Mouse (Mus musculus) urinary bladder, postnatal 36 days (tissue): ENCODE measurements around the gene Rnf220.

Experiments
- DNase-seq, 2 experiments: peaks; one replicate each; pipeline ENCODE4 v3.0.0; 2022; ENCODE audit warnings: low spot score in 2 of 2, mixed read lengths in 1 of 2

Gene Rnf220

DNA sequence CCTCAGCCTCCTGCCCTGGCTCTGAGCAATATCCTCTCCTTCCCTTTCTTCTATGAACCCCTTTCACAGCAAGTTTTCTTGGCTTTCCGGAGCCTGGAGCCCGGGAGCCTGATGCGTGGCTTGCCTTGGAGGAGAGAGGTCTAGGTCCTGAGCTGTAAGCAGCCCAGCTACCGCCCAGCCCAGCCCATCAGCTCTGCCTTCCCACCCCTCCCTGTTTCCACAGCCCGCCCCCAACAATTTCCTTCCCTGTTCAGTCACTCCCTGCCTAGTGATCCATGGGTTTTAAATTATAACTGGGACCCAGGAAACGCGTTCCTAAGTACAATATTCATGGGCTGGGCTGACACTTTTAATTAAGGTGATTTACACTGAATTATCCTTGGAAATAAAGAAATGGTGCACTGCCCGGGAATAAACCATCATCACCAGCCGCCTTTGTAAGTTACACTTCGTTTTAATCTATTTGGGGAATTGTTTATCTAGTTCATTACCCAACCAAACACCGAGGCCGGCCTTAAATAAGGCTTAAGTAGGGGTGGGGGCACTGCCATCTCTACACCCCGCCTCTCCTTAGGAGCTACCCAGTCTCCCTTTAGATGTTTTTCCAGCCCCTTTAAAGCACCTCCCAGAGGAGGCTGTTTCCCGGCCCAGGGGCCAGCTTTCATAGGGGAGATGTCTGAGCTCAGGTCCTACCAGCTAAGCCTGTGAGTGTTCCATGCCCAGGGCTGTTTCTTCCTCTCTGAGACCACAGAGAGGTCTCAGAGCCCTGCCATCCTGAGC lies 194.6 kb downstream of the Rnf220 start:
- no peak for DNase-seq

DNA sequence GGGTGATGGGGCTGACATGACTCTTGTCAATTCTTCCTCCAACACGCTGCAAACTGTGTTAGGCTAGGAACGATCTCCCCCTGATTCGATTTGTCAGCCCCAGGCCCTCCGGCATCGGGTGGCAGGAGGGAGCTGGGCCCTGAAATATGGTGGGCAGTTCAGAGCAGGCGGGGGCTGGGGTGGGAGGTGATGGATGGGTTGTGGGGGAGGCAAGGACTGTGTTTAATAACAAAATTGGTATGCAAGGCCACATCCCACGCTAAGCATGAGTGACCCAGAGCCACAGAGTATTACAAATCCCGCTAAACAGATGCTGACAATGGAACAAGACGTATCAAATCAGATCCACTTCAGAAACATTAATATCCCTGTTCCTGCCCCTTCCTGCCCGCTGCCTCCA lies 196.9 kb downstream of the Rnf220 start:
- DNase-seq, result no peak

DNA sequence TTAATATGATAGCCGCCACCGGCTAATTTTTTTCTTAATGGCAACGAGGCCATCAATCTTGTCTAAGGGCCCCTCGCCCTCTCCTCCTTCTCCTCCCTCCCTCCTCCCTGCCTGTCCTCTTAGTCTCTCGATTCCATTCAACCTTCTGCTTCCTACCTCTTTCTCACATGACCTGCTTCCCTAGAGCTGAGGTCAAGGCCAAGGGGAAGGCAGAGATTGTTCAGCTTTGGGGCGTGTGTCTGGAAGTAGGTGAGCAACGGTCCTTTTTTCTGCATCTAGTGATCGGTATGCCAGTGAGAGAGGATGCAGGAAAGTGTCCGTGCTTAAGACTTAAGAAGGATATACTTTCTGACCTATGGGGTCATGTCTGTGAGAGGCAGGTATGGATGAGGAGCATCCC lies 199.0 kb downstream of the Rnf220 start:
- no peak for DNase-seq

DNA sequence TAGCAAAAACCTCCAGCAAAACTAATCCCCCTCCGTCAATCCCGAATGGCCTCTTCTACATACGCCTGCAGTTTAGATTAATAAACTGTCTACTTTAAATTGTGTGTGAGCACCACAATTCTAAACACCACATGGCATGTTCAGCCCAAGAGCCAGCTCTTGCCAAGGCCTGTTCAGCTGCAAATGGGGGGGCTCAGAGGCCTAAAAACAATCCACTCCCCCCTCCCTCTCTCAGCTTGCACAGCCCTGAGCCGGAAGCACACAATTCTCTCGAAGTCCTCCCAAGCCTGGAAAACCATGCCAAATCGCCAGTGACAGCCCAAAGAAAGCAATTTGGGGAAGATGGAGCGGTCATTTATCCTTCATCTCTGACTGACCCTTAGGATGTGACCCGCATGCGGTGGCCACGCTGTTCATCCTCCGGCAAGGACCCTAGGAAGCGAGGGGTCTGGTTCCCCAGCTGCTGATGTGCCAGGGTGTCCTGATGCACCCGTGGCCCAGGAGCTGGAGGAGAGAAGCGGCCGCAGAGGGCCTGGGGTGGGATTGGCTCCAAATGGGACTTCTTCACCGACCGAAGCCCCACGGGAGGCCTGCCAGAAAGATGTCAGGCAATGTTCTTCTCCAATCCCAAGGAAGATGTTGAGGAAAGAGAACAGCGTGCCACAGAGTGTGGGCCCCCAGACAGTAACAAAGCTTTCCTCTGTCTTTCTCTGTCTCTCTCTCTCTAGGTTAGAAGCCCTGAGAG lies 199.8 kb downstream of the Rnf220 start:
- DNase-seq, result no peak

DNA sequence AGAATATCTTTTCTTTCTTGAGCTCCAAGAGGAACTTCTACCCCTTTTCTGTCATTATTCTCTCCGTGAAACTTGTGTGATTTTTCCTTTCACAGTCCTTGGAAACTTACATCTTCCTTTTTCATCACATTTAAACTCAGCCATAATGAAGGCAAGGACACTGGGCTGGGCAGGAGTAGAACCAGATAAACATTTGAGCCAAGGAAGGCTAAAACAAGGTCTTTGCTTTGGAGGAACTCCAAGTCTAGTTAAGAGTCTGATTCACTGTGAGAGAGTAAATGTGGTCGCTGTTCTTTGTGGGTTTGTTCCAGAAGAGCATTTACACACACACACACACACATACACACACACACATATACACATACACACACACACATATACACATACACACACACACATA lies 205.2 kb downstream of the Rnf220 start:
- no peak for DNase-seq

DNA sequence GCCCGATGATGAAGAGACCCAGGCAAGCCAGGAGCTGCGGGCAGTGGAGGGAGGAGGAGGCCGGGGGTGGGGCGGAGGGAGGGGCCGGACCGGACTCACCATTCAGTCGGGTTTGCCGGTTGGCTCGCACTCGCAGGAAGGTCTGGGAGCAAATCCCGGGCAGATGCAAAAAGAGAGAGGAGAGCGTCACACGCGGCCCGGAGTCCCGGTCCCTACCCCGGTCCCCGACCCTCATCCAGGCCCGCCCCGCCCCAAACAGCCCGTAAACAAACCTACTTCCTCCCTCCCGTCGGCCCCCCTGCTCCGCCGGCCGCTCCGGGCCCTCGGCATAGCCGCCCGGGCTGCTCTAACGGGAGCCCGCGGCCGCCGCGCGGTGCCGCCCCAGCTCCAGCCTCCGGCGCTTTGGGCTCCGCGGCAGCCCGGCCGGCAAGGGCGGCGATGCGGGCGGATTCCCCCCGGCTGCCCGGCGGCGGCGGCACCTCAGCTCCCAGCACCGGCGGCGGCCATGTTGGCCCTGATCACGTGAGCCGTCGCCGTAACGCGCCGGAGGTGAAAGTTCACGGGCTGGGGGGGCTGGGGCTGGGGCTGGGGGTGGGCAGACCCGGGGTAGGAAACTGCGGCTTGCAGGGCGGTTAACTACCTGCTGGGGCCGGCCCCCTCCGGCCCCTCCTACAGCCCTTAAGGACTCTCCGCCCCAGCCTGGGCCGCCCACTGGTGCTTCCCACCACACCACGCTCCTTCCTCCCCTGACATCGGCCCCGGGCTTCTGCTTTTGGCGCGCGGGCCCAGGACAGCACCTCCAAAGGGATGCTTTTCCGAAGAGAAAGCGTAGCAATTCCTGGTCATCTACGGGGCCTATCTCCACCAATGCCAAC lies 207.7 kb downstream of the Rnf220 start:
- DNase-seq, result peak; percentile 67 to 76

DNA sequence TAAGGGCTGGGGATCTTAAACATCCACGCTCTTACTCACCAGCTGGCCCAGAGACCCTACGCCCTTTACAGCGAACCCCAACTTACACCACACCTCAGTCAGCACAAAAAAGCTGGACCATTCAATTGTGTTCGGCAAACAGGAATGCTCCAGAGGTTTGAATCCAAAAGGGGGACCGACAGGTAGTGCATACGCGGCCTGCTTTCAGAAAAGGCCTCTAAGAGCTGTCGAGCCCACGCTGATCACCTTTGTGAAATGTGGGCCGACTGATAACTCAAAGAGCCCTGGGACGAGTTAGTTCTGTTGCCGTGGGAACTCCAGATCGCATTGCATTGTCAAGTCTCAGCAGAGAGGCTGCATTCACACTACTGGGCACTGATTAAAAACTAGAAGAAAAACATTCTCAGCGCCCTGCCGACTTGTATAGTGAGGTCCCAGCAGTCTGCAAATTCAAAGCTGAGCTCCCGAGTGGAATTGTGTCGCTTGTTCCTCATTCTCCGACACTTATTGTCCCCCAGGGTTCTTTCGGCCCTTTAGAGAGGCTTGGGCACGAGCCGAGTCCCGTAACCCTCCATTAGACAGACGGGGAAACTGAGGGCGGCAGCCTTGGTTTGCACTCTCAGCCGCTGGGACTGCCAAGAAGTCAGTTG lies 208.4 kb downstream of the Rnf220 start:
- DNase-seq, result no peak

DNA sequence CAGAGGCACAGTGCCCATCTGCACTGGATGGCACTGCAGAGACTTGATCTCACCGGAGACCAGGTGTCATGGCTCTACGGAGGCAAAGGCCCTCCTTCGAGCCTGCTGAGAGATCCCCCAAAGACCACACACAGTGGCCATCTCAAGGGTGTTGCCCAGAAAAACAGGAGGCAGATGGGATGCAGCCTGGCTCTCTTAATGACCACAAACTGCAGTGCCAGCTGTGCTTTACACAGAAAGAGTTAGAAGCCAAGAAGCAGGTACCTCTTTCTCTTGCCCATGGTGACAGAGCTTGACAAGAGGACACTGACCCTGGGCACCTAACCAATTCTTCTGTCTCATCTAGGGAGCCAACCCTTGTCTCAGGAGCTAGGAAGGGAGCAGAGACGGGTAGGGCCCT lies 212.5 kb downstream of the Rnf220 start:
- no peak for DNase-seq

DNA sequence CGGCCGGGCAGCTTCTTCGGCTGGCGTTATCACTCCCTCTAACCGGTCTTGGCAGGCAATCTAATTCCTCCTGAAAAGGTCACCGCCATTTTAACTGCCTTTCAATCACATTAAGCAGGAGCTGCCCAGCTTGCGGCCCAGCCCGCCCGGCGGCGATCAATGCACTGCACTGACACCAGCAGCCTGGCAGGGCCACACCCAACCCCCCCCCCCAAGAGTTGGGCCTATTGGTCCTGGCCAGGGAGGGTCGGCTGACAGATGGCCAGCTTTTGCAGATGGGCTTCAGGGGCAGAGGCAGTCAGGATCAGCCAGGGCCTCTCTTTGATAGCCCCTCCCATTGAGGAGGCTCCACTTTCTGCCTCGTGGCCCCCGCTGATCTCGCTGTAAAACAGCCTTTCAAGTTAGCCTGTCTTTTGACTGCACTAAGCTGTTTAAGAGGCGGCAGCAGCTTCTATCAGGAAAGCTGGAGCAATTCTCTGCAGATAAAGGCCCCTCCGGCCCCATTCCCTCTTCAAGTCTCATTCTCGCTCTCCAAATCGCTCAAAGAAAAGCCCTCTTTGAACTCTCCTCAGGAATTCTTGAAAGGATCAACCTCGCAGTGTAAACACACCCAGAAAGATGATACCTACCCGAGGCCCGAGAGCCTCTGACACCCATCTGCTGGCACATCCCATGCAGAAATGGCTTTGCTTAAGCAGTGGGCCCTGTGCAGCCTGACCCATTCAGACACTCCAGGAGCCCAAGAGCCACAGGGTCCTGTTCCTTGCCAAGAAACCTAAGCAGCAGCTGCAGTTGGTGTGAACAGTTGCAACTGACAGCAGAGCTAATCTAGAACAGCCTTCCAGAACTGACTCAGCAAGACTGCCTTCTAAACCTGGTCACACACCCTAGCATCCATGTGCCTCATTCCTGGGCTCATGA lies 213.3 kb downstream of the Rnf220 start:
- no peak for DNase-seq

DNA sequence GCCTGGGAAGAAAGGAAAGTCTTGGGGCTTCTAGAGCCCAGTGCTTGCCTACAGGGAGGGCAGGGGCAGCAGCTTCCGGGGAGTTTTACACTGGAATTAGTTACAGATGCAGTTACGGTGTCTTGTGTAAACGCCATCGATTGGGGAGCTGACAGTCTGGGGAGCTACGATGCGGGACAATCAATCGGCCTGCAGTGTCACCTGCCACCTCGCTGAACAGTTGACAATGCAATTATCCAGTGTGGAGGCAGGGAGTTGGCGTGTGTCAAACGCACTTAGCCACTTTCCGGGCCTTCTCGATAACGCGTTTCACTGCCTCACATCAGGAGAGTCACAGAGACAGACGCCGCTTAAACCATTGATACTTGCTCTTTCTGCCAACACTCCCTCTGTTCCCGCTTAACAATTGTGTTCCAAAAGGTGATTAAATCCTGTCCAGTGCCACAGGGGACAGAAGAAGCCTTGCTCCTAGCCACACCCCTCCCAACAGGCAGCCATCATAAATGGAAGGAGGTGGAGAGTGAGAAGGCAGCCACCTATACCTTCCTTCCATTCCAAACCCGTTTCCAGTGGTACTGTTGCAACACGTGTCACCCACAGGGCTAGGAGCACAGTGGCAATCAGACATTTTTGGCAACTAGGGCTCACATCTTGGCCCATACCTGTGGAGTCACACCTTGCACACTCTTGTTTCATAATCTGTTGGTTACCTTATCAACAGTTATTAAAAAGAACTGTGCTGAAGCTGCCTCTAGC lies 215.6 kb downstream of the Rnf220 start:
- no peak for DNase-seq

DNA sequence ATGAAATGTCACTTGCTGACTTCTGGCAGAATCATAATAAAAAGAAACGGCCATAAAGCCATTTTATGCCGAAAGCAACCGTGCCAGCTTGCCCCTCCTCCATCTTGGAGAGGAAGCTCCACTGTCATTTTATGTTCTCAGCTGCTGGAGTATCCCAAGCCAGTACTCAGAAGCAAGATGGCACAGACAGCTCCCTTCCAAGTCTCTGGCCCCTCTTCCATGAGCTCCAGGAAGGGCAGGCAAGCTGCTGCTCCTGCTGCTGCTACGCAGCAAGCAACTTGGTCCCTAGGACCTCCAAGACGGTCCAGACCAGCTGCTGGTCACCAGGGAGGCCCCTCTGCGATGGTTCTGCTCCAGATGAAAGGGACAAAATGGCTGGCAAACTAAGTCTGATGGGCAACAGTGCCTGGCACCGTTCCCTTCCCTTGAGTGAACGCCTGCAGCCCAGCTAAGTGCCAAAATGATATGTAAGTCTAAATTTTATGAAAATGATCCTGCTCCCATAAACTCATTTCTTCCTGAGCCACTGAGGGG lies 216.4 kb downstream of the Rnf220 start:
- DNase-seq, result no peak

DNA sequence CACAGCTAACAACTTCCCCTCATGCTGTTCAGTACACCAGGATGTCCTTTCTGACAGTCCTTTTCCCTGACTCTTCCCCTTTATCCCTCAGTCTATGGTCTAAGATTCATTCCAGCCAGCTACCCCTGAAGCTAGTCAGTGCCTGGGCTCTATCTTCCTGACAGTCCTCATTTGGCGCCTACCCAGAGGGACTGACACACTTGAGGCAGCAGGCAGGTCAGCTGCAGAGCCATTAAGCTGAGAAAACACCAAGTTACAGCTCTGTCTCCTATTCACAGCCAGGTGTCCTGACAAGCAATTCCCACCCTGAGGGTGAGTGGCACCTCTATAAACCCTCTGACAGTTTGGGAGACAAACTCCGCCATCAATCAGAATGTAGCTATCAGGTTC lies 217.6 kb downstream of the Rnf220 start:
- DNase-seq, result no peak

DNA sequence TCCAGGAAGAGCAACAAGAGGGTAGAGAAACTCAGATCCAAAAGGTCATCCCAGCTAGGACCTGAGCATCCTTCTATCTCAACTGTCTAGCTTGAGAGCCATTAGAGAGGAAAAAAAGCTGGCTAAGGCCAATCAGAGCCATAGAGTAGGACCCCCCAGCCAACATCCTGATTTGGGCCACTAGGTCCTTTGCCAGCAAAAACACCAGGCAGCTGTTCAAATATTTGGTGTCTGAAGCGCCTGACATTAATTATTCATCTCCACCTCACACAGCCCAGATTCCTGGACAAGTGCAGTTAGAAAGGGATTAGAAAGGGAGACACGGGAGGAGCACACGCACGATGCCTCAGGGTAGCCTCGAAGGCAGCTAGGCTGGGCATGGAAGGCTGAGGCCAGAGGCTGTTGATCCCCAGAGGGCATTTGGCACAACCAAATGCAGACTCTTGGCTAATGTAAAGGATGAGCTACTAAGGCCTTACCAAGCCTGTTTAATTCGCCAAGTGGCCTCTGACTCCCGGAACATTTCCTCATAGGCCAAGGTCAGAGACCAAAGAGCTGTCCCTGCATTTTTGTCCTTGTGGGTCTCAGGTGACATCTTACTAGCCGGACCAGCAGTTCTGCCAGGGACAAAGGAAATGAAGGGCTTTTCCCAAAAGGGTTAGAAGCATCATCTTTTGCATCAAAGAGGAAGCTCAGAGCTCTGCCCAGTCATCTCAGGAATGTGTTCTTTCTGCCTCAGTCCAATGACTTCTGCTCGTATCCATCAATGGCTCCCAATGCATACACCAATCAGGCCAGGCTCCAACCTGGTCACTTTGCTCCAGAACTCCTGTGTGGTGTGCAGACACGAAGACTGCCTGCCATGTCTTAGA lies 218.2 kb downstream of the Rnf220 start:
- no peak for DNase-seq

DNA sequence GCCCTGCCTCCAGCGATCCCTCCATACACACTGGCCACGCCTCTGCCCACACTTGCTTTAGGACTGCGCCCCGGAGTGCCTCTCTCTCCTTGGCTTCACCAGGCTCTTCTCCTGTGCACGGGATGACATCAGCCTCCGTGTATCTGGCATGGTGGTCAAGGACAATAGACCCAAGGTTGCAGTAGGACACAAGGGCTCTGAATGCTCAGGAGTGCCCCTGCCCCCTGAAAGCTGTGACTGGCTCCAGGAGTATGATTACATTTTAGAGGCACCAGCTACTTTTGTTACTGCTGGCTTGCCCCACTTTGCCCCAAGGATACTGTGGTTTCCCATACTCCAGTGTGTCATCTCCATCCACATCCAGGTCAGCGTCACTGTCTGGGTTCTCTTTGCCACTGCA lies 219.2 kb downstream of the Rnf220 start:
- DNase-seq, result no peak

DNA sequence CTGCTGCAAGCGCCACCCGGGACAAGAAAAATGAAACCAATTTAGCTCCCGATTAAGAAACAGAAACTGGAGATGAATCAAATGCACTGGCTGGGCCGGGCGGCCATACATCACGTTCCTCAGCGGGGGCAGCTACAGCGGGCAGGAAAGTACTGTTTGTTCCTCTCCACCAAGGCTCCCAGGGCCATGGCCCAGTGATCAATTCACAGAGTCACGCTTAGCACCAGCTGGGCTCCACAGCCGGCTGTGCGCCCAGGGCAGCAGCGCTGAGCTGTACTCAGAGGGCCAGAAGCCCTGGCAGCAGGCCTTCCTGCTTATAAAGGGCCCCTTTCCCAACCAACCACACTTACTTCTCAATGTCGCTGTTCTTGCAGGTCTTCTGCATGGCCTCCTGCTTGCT lies 219.8 kb downstream of the Rnf220 start:
- no peak for DNase-seq

DNA sequence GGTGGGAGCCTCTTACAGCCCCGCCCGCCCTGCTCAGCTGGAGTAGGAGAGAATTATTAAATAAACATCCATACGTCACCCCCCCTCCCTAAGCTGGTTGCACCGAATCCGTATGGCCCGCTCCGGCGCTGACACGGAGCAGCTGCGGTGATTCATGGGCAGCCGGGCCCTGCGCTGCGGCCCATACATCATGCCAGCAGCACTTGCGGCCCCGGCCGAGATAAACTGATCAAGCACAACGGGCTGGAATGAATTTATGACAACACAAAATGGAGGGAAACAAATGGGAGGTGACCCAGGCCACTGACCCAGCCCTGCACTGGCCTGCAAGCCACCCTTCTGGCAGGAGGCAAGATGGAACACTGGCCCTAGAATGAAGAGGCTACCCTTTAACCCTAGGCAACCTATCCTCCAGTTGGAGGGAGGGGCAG lies 220.6 kb downstream of the Rnf220 start:
- no peak for DNase-seq

DNA sequence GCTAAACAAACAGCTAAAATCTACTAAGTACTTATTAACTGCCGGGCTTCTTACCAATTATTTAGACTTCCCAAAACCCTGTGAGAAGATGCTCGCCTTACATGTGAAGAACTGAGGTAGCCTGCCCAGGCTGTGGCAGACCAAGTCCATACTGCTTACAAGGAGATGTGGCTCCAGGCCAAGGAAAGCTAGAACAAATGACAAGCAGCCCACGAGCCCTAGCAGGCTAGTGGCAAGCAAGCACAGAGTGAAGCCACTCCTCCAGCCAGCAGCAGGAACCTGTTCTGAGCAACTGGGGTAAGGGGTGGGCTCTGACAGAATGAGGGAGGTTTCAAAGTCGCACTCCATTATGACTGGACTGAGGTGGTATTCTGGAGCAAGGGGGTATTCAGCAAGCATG lies 222.1 kb downstream of the Rnf220 start:
- no peak for DNase-seq

DNA sequence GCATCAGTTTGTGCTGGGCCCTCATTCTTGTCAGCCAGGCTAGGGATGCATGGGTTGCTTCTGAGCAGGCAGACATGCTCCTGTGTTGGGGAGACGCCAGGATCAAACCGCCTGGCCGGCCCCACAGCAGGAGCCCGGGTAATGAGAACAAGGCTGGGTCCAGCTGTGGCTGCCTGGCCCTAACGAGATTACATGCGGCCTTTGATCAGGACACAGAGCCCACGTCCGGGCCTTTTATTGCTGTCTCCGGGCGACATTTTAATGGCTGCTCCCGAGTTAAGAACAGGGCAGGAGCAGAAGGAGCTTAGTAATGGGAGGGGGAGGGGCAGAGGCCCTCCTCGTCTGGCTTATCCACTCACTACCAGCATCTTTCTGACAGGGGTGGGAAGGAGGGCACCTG lies 224.4 kb downstream of the Rnf220 start:
- no peak for DNase-seq

DNA sequence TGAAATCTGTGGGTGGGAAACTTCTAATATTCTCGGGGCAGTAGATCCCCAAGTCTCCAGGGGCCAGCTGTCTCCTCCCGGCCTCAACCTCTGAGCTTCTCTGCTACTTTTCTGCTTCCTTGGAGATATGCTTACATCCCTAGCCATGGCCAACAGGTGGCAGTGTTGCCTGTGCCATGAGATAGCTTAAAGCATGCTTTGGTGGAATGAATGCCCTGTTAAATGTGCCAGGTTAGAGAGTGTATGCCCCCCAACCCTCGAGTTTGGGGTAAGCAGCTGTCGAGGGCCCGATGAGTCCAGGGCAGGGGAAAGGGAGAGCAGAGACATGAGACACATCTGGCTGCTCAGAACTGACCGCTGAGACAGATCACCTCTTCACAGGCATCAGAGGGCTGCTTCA lies 226.6 kb downstream of the Rnf220 start:
- peak; percentile 65 to 72 for DNase-seq
